Mouse (Mus musculus) frontal cortex, postnatal 14 days (tissue): Measurements from ENCODE around the gene Padi4.

ENCODE experiments used
- DNase-seq, 2 experiments: peaks; one replicate each; pipeline ENCODE4 v3.0.0; 2022; ENCODE audit warnings: low spot score in 2 of 2

Padi4 gene

DNA sequence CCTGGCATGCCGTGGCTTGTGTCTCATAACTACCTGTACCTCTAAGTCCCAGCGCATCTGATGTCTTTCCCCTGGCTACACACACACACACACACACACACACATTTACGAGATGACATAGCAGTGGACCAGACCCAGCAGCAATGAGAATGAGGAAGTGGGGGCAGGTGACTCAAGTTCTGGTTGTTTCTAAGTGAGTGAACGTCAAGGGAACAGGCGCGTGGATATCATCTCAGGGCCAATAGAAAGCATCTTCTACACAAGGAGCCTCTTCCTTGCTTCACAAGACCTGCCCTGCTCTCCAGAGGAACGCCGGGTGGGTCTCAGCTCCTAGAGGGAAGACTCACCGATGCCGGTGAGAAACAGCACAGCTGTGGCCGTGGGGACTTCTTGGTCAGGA, 33.4 kb downstream of the Padi4 start:
- no peak for DNase-seq

GRCm38 (mm10) chr4:140732871-140733270, 41.2 kb downstream of the Padi4 start:
- DNase-seq = no peak

GRCm38 (mm10) chr4:140731654-140732053, 42.4 kb downstream of the Padi4 start:
- no peak for DNase-seq

GRCm38 (mm10) chr4:140726907-140727306, 47.1 kb downstream of the Padi4 start:
- no peak for DNase-seq

DNA sequence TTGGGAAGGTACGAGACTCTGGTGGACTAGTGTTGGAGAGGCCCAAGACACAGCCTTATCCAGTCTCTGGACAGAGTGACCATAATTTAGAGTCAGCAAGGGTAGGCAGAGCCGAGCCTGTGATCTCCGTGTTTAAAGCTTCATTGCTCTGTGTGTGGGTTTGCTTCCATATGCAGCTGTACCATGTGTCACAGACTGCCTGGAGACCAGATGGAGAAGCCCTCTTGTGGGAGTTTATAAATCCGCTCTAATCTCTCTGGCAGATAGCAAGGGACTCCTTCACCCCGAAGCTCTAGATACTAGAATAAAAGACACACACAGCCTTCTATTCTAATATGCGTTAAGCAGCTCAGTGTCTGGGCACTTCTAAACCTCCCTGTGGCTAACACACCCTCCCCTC, 49.3 kb downstream of the Padi4 start:
- no peak for DNase-seq

DNA sequence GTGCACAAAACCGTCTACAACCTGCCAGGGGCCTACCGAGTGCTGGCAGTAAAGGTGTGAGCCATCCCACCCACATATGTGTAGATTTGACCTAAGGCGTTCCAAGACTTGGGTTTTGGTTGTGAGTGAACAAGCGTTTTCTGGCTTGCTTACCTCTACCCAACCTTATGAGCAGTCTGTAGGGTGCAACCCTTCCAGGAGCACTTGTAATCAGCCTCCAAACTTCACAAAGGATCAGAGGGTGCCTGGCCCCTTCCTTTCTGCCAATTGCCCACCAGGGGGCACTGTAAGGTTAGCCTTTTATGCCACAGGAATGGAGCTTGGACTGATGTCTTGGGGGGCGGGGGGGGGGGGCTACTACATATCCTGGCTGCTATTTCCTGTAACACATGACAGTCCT, 50.2 kb downstream of the Padi4 start:
- DNase-seq = no peak

- DNase-seq = no peak
Measured at GRCm38 (mm10) chr4:140723192-140723591, 50.8 kb downstream of the Padi4 start.

GRCm38 (mm10) chr4:140722710-140723109, 51.3 kb downstream of the Padi4 start:
- no peak for DNase-seq

- no peak for DNase-seq
Measured at GRCm38 (mm10) chr4:140721968-140722490, 52.0 kb downstream of the Padi4 start.

- no peak for DNase-seq
Measured at GRCm38 (mm10) chr4:140720091-140720490, 53.9 kb downstream of the Padi4 start.

GRCm38 (mm10) chr4:140718436-140718835, 55.6 kb downstream of the Padi4 start:
- DNase-seq = no peak

GRCm38 (mm10) chr4:140716994-140717393, 57.0 kb downstream of the Padi4 start:
- DNase-seq = no peak

- DNase-seq = no peak
Measured at GRCm38 (mm10) chr4:140714586-140714985, 59.5 kb downstream of the Padi4 start.

DNA sequence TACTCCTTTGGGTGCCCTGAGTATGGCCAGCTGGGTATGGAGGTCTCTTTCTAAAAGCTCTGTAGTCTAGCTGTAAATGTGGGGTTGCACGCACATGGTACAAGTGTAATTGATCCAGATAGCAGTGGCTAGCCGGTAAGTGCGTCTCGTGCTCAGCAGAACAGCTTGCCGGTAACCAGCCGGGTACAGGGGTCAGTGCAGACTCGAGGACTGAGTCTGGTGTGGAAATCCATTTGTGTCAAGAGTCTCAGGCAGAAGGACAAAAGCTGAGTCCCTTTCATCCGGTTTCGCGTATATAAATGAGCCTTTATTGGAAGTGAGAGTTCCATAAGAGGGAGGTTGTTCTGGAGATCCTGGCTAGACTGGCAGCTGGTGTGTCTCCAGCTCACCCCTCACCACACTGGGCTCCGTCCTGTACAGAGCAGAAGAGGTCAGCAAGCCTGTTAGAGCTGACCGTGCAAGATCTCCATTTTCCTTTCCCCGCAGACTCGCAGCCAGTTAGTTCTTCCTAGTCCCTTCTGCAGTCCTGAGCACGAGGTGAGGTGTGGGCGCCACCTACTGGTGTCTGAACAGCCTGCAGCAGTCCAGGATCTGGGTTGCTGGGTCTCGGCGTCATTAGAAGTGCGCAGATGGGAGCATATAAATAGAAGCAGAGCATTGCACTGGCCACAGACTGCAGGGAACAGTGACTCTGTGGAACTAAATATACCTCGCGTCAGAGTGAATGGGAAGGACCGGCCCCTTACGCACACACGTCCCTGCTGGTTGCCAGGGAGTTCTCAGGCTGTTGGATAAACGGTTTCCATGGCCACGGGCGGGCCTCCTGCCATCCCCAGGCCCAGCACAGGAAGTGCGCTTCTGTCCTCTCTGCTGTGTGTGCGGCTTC, 60.3 kb downstream of the Padi4 start:
- peak; percentile 94 to 95 for DNase-seq

- no peak for DNase-seq
Measured at GRCm38 (mm10) chr4:140711360-140711759, 62.7 kb downstream of the Padi4 start.

GRCm38 (mm10) chr4:140710781-140711180, 63.3 kb downstream of the Padi4 start:
- no peak for DNase-seq

GRCm38 (mm10) chr4:140709617-140710016, 64.4 kb downstream of the Padi4 start:
- no peak for DNase-seq

DNA sequence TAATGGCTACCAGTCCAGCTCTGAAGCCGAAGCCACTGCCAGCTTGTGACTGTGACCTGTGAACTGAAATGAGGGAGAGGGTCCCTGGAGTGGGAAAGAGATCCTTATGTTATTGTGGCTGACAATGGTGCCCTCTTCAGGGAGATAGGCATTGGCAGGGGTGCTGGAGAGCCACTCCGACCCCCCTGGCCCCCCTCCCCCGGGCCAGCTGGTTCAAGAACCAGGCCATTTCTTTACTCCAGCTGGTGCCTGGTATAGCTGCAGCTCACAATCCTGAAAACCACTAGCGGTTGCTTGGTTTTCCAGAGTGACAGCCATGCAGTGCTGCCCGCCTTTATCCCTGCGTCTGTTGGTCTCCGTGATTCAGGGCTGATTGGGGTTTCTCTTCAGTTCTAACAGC, 64.9 kb downstream of the Padi4 start:
- DNase-seq = no peak

- DNase-seq = no peak
Measured at GRCm38 (mm10) chr4:140708297-140708927, 65.6 kb downstream of the Padi4 start.

DNA sequence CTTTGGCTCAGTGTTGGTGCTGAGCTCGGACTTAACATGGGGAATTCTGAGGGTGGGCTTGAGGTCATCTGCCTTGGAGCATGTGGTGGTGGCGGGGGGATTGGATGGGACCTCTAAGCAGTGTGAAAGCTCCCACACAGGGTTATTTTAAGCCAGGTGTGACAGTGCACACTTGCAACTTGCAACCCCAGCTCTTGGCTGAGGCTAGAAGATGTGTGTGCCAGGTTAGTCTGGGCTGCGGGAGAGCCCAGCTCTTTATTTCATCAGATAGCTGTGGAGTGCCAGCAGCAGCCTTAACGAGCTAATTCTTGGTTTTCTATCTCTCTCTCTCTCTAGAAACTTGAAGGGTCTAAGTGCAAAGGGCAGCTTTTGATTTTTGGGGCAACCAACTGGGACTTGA, 66.4 kb downstream of the Padi4 start:
- no peak for DNase-seq

DNA sequence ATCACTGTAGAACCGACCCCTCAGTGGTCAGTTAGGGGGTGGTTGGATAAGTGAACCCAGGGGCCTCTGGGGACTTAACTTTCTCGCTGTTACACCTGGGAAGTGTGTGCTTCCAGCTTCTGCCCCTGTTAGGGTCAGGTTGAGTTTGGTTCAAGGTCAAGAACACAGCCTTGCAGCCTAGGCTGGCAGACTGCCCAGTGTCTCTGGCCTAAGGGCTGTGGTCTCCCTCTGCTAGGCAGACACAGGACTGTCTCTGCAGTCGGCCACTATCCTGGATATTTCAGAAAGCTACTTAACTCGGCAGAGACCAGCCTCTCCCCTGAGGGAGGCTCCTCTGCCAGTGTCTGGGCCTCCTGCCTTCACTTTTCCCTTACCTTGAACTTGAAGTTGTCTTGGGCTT, 69.9 kb downstream of the Padi4 start:
- no peak for DNase-seq

GRCm38 (mm10) chr4:140703636-140704035, 70.4 kb downstream of the Padi4 start:
- no peak for DNase-seq
